Mouse (Mus musculus) CH12.LX (cell line): Measurements from ENCODE around the gene Fam227a. TPM values are rescaled to one million over a fixed set of nuclear protein-coding genes. Genes with fewer than 3 reads are reported as not detected.
A peak's percentile ranks its signal among the peaks of the same experiment; 100 is the strongest.

Experiments
- DNase-seq: peaks from one replicate; pipeline ENCODE4 v3.0.0-alpha.2; 2013; ENCODE audit errors: extremely low read depth
- H3K27ac ChIP-seq: 2 replicates; pipeline ENCODE4 v1.5.1; 2012; ENCODE audit warnings: low read depth, mild to moderate bottlenecking, control low read depth, moderate library complexity; ENCODE audit not compliant: insufficient read depth
- H3K27me3 ChIP-seq: replicated peaks from 2 replicates; pipeline ENCODE3; 2012; ENCODE audit warnings: inconsistent platforms
- H3K36me3 ChIP-seq, 2 experiments: replicated peaks in 1 of 2; 2 replicates each; pipeline versions ENCODE3 to v1.6.1; 2012; ENCODE audit warnings: inconsistent platforms in 1 of 2, low read length in 1 of 2, mild to moderate bottlenecking in 1 of 2, mixed read lengths in 1 of 2, moderate library complexity in 1 of 2; ENCODE audit not compliant: control insufficient read depth in 1 of 2, insufficient read depth in 1 of 2
- H3K4me1 ChIP-seq, 2 experiments: 2 replicates each; pipeline ENCODE4 v1.6.1; 2012; ENCODE audit warnings: inconsistent platforms in 1 of 2, moderate library complexity in 1 of 2; ENCODE audit not compliant: insufficient read depth in 2 of 2, control insufficient read depth in 1 of 2
- H3K4me2 ChIP-seq: 2 replicates; pipeline ENCODE4 v1.6.1; 2012; ENCODE audit warnings: low read depth, mild to moderate bottlenecking, control low read depth; ENCODE audit not compliant: poor library complexity, insufficient read depth, severe bottlenecking
- H3K4me3 ChIP-seq, 3 experiments: fragments of 150-350 bp in 1 of 3; sonication (generic) in 1 of 3; replicated peaks in 1 of 3; 2 replicates each; pipeline versions ENCODE3 to v1.5.1; 2011 to 2012; ENCODE audit warnings: low read depth in 2 of 3, low read length in 2 of 3, mild to moderate bottlenecking in 2 of 3, moderate library complexity in 2 of 3, control low read depth in 1 of 3, improper control_type of control experiment in 1 of 3, inconsistent platforms in 1 of 3, mixed read lengths in 1 of 3; ENCODE audit not compliant: poor library complexity in 1 of 3
- H3K79me2 ChIP-seq: replicated peaks from 2 replicates; pipeline ENCODE4 v1.6.1; 2012; ENCODE audit warnings: mild to moderate bottlenecking, moderate library complexity; ENCODE audit not compliant: control insufficient read depth, poor library complexity, insufficient read depth, severe bottlenecking; ENCODE audit errors: extremely low read depth
- H3K9ac ChIP-seq: 2 replicates; pipeline ENCODE4 v1.6.1; 2012; ENCODE audit warnings: low read depth, mild to moderate bottlenecking, control low read depth, moderate library complexity; ENCODE audit not compliant: insufficient read depth
- H3K9me3 ChIP-seq: replicated peaks from 2 replicates; pipeline ENCODE3; 2012; ENCODE audit warnings: low read length, inconsistent platforms, mixed read lengths
- BHLHE40 ChIP-seq: IDR thresholded peaks from 2 replicates; pipeline ENCODE4 v1.6.1; 2011; ENCODE audit warnings: mild to moderate bottlenecking, low read depth, low read length, improper control_type of control experiment
- CTCF ChIP-seq, 2 experiments: IDR thresholded peaks in 1 of 2; conservative IDR thresholded peaks in 1 of 2; 2 replicates each; pipeline ENCODE4 v1.5.1; 2011 to 2012; ENCODE audit warnings: low read depth in 2 of 2, low read length in 2 of 2, improper control_type of control experiment in 1 of 2, inconsistent platforms in 1 of 2, mild to moderate bottlenecking in 1 of 2, moderate library complexity in 1 of 2
- ELF1 ChIP-seq: IDR thresholded peaks from 2 replicates; pipeline ENCODE4 v1.6.1; 2014; ENCODE audit warnings: low read depth, mild to moderate bottlenecking, inconsistent platforms, low read length, improper control_type of control experiment
- EP300 ChIP-seq: IDR thresholded peaks from 2 replicates; pipeline ENCODE4 v1.6.1; 2011; ENCODE audit warnings: low read length, improper control_type of control experiment
- GABPA ChIP-seq: IDR thresholded peaks from 2 replicates; pipeline ENCODE4 v1.6.1; 2012; ENCODE audit warnings: low read depth, low read length, improper control_type of control experiment, inconsistent platforms; ENCODE audit not compliant: insufficient replicate concordance
- HCFC1 ChIP-seq: IDR thresholded peaks from 2 replicates; pipeline ENCODE4 v1.6.1; 2012; ENCODE audit warnings: low read depth, mild to moderate bottlenecking, inconsistent platforms, low read length, improper control_type of control experiment
- JUND ChIP-seq: conservative IDR thresholded peaks from 2 replicates; pipeline ENCODE4 v1.6.1; 2011; ENCODE audit warnings: low read depth, low read length, improper control_type of control experiment
- MXI1 ChIP-seq: IDR thresholded peaks from 2 replicates; pipeline ENCODE4 v1.6.1; 2011; ENCODE audit warnings: mild to moderate bottlenecking, low read depth, low read length, improper control_type of control experiment
- SIN3A ChIP-seq: IDR thresholded peaks from 2 replicates; pipeline ENCODE4 v1.6.1; 2012; ENCODE audit warnings: low read length, improper control_type of control experiment, inconsistent platforms
- TBP ChIP-seq: conservative IDR thresholded peaks from 2 replicates; pipeline ENCODE4 v1.6.1; 2011; ENCODE audit warnings: low read depth, low read length, improper control_type of control experiment
- TCF12 ChIP-seq: IDR thresholded peaks from 2 replicates; pipeline ENCODE4 v1.6.1; 2014; ENCODE audit warnings: low read depth, mild to moderate bottlenecking, inconsistent platforms, low read length, improper control_type of control experiment
- UBTF ChIP-seq: IDR thresholded peaks from 2 replicates; pipeline ENCODE4 v1.6.1; 2012; ENCODE audit warnings: low read depth, mild to moderate bottlenecking, inconsistent platforms, low read length, improper control_type of control experiment, moderate library complexity
- ZC3H11A ChIP-seq: IDR thresholded peaks from 2 replicates; pipeline ENCODE4 v1.6.1; 2012; ENCODE audit warnings: low read depth, mild to moderate bottlenecking, inconsistent platforms, low read length, improper control_type of control experiment
- ZKSCAN1 ChIP-seq: IDR thresholded peaks from 2 replicates; pipeline ENCODE4 v1.6.1; 2012; ENCODE audit warnings: low read depth, inconsistent platforms, low read length, improper control_type of control experiment, borderline replicate concordance
- dilution Hi-C: fragments of 300-500 bp; cut with MboI; formaldehyde crosslinking; loops from 2 replicates; pipeline ENCODE4 v1.14.3; 2020; ENCODE audit warnings: low sequenced_read_pairs; ENCODE audit not compliant: extremely low pct_unique_long_range_greater_than_20kb, extremely low pct_ligation_motif_present
- in situ Hi-C: fragments of 300-500 bp; cut with MboI; formaldehyde crosslinking; loops from 3 replicates; pipeline ENCODE4 v1.14.3; 2019; ENCODE audit warnings: low sequenced_read_pairs, low pct_ligation_motif_present, low pct_unique_long_range_greater_than_20kb, mixed read lengths
- polyA plus RNA-seq: library from polyadenylated mRNA; unstranded; fragments of >175 nt; gene quantifications from 2 replicates; pipeline ENCODE4 v1.2.1, GENCODE M21; 2012; ENCODE audit warnings: low read depth; ENCODE audit not compliant: insufficient read length
- total RNA-seq, 2 experiments: library from RNA; depleted of rRNA; stranded (reverse); fragments of 300-350 nt in 1 of 2; fragments of >200 nt in 1 of 2; gene quantifications; 2 replicates each; pipeline ENCODE4 v1.2.3; 2012 to 2014

Fam227a gene
- total and polyA plus RNA-seq, 3 experiments, result 0.20 to 0.48 (median 0.42) TPM

- TF ChIP-seq TBP (0 out of 2 replicates have a peak, but pooled peaks have one; percentile 26), UBTF (no peak), TCF12 (peak; percentile 91), JUND (no peak), ZC3H11A (no peak), MXI1 (peak; percentile 79), HCFC1 (peak; percentile 95), EP300 (no peak), SIN3A (peak; percentile 88), GABPA (peak; percentile 91), ELF1 (peak; percentile 92), BHLHE40 (no peak)
Observed at GRCm38 (mm10) chr15:79670249-79670971, 11.7 kb upstream of the Fam227a start, which contains the start of gene Tomm22 (continued).

- in situ Hi-C loops, result no loop called here
- H3K27me3 ChIP-seq, result no peaks in the 10 kb centered on the region
- no peaks in the 10 kb centered on the region for H3K9me3 ChIP-seq
- TF ChIP-seq ZKSCAN1, result no peak
- 0 out of 4 replicates have a peak, but pooled peaks of 1 of the 2 experiments have one; percentile 4 for TF ChIP-seq CTCF (conservative IDR thresholded peaks at IDR 0.05 in 1 of 2, IDR thresholded peaks at IDR 0.05 in 1 of 2; ENCODE audit: low read depth in 2 of 2, low read length in 2 of 2)
- H3K9ac ChIP-seq, result no peak overlapping the region
- no peak overlapping the region for H3K4me2 ChIP-seq
- no peak overlapping the region for H3K4me3 ChIP-seq
- DNase-seq, result no peak
- peaks cover 2 to 24% of the 10 kb centered on the region in 2 experiments for H3K4me1 ChIP-seq
- no peak overlapping the region for H3K27ac ChIP-seq
- peaks cover 21% of the 10 kb centered on the region for H3K79me2 ChIP-seq
- peaks cover 25 to 59% of the 10 kb centered on the region in 2 experiments for H3K36me3 ChIP-seq
- dilution Hi-C loops, result no loop called here
Observed at GRCm38 (mm10) chr15:79669195-79669594, 10.4 kb upstream of the Fam227a start.

GRCm38 (mm10) chr15:79664666-79665065 is 5.9 kb upstream of the Fam227a start:
- Histone ChIP-seq H3K4me2 (no peak overlapping the region), H3K27me3 (no peaks in the 10 kb centered on the region), H3K9me3 (peaks cover 7% of the 10 kb centered on the region), H3K4me1 (peaks cover 0 to 5% of the 10 kb centered on the region in 2 experiments; a peak in 2 of 4 replicates), H3K36me3 (peaks cover 22 to 54% of the 10 kb centered on the region in 2 experiments), H3K4me3 (no peak overlapping the region), H3K79me2 (no peaks in the 10 kb centered on the region), H3K27ac (no peak overlapping the region), H3K9ac (no peak overlapping the region)
- dilution Hi-C loops, result no loop called here
- in situ Hi-C loops, result no loop called here
- no peak for DNase-seq
- TF ChIP-seq ZC3H11A, result no peak
